Mouse (Mus musculus) naive thymus-derived CD4-positive, alpha-beta T cell, adult 5 months (primary cell): ENCODE results near the gene Nanos1. TPM values are rescaled to one million over a fixed set of nuclear protein-coding genes. Genes with fewer than 3 reads are reported as not detected.

Experiments
- polyA plus RNA-seq: library from polyadenylated mRNA; unstranded; fragments of 100-300 nt; shearing (Covaris generic); gene quantifications from one replicate; pipeline ENCODE4 v1.2.1, GENCODE M21; 2017

Nanos1 gene
- polyA plus RNA-seq: 5.5 TPM

DNA sequence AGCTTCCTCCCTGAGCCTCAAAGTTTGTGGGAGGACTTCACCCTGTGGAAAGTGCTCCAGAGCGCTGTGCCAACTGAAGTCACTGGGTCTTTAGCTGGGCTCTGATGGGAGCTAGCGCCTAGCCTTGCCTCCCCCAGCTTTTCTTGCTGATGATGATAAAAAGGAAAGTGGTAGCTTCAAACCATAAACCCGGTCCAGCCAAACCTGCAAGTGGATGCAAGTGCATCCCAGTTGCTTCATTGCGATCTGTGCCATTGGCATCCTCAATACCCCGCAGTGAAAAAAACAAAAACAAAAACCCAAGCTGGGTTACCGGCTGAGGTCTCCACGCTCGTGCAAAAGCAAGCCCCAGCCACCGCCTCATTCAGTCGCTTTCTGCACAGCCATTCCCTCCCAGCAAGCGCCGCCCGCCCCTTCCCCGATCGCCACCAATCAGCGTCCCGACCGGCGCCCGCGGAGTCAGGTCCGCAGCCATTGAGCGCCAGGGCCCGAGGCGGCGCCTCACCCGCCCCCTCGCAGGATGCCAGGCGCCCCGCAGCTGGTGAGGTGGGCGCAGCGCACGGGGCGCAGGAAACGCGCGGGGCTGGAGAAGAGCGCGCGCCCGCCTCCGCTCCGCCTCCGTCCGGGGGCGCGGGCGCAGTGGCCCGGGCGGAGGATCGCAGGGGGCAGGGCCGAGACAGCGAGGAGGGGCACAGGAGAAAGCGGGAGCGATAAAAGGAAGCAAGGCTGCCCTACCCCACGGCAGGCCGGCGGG lies at the start of gene Nanos1:
Nanos1 (plus strand) TSS at position 550 of the 754 bp plus-strand sequence.

DNA sequence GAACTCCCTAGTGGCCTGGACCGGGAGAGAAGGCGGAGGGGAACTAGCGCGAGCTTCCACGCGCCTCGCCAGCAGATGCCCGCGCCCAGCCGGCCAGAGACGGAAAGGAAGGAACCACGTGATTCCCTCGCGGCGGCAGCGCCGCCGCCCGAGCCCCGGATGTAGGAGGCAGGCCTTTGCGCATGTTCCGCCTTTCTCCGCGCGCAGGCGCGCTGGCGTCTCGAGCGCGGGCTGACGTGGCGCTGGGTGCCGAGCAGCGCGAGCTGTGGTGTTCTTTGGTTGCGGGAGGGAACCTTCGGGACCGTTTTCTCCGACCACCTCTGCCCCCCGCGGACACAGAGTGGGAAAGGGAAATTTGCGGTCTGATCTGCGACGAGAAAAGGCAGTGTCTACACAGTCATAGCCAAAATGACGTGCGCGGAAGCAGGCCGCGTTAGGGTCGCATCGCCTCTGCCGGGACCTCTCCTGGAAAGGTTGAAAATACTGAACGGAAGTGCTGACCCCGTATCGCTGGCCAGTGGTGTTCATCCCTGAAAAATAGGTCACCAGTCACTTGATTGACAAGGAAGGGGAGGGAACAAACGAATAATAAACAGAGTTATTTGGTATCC lies 34.9 kb downstream of the Nanos1 start, which contains the start of gene Eif3a:
Eif3a (minus strand) TSS at position 108 of the 611 bp plus-strand sequence.

Other genes with a start within 250 kb of the Nanos1 start
- 52.1 TPM for gene Cacul1, start 175.0 kb upstream of the Nanos1 start, polyA plus RNA-seq
- 126 TPM for gene Eif3a, start 34.7 kb downstream of the Nanos1 start, polyA plus RNA-seq
- 26.4 TPM for gene Fam45a, start 55.6 kb downstream of the Nanos1 start, polyA plus RNA-seq
- 2.6 TPM for gene Sfxn4, start 105.5 kb downstream of the Nanos1 start, polyA plus RNA-seq
- gene Prdx3, start 118.6 kb downstream of the Nanos1 start, polyA plus RNA-seq: 58.4 TPM
- 2.5 TPM for gene Grk5, start 133.8 kb downstream of the Nanos1 start, polyA plus RNA-seq